Mouse (Mus musculus) forebrain, embryonic 11.5 days (tissue): ENCODE measurements at regions not wholly inside any gene's neighbourhood (a gene's known extent, or its start where the extent isn't known, plus 50 kb on each side); places are given as distances from the start of the nearest gene placed in this dataset.

Source experiments
- ATAC-seq: fragments of 200-750 bp; cut with Nextera tagmentation; replicated peaks from 2 replicates; pipeline ENCODE4 v1.8.0; 2017; ENCODE audit warnings: moderate TSS enrichment; ENCODE audit not compliant: low FRiP score
- DNase-seq: peaks from one replicate; pipeline ENCODE4 v3.0.0-alpha.2; 2017; ENCODE audit warnings: low spot score
- H3K27ac ChIP-seq: fragments of 300-500 bp; sonication (generic); 2 replicates; pipeline ENCODE4 v1.5.1; 2014; ENCODE audit warnings: low read depth, low read length
- H3K27me3 ChIP-seq: fragments of 300-500 bp; sonication (generic); 2 replicates; pipeline ENCODE4 v1.6.1; 2014; ENCODE audit warnings: mild to moderate bottlenecking, low read length, mixed read lengths; ENCODE audit not compliant: control insufficient read depth, insufficient read depth
- H3K36me3 ChIP-seq: fragments of 300-500 bp; sonication (generic); 2 replicates; pipeline ENCODE4 v1.6.1; 2014; ENCODE audit warnings: mild to moderate bottlenecking, low read length, moderate library complexity, mixed read lengths; ENCODE audit not compliant: control insufficient read depth, insufficient read depth
- H3K4me1 ChIP-seq: fragments of 300-500 bp; sonication (generic); replicated peaks from 2 replicates; pipeline ENCODE4 v1.6.1; 2014; ENCODE audit warnings: low read length, mixed read lengths; ENCODE audit not compliant: control insufficient read depth, insufficient read depth
- H3K4me2 ChIP-seq: fragments of 300-500 bp; sonication (generic); 2 replicates; pipeline ENCODE4 v1.6.1; 2014; ENCODE audit warnings: low read depth, mild to moderate bottlenecking, low read length, moderate library complexity, mixed read lengths; ENCODE audit not compliant: severe bottlenecking
- H3K4me3 ChIP-seq: fragments of 300-500 bp; sonication (generic); 2 replicates; pipeline ENCODE4 v1.5.1; 2014; ENCODE audit warnings: low read depth, low read length
- H3K9ac ChIP-seq: fragments of 300-500 bp; sonication (generic); 2 replicates; pipeline ENCODE4 v1.6.1; 2014; ENCODE audit warnings: low read length
- H3K9me3 ChIP-seq: fragments of 300-500 bp; sonication (generic); 2 replicates; pipeline ENCODE4 v1.6.1; 2016; ENCODE audit warnings: low read length, mixed read lengths; ENCODE audit not compliant: control insufficient read depth
- WGBS: fragments of 180-500 bp; shearing (Covaris S2); extraction: QIAGEN DNeasy Blood & Tissue Kit; methylation state at CpG from one replicate; pipeline ENCODE4 v1.1.7; 2014; 5-methylcytosine and 5-hydroxymethylcytosine counted together

DNA sequence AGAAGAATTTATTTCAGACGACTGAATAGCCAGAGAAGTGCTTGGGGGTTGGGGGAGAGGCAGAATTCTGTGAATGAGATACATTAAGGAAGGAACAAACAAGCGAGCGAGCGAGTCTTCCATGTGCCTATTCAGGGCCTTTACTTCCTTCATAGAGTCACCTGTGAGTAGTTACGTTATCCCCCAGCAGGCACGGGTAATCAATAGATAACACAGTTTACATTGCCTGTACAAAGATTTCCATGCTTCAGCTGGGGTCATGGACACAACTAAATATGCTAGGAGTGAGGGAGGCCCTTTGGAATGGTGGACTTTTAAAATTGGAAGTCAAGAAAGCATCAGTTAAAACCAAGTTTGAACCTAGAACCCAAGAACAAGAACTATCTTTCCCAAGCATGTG lies 275.2 kb downstream of the Prr30 start:
- no peak for DNase-seq
- Histone ChIP-seq H3K9me3 (no peaks in the 10 kb centered on the region), H3K27me3 (no peaks in the 10 kb centered on the region), H3K4me1 (no peaks in the 10 kb centered on the region), H3K4me3 (no peak overlapping the region), H3K27ac (no peak overlapping the region), H3K9ac (no peak overlapping the region), H3K36me3 (no peaks in the 10 kb centered on the region), H3K4me2 (no peak overlapping the region)
- 90% methylated on average over 6 of the region's 6 CpGs for WGBS
- no peak for ATAC-seq

DNA sequence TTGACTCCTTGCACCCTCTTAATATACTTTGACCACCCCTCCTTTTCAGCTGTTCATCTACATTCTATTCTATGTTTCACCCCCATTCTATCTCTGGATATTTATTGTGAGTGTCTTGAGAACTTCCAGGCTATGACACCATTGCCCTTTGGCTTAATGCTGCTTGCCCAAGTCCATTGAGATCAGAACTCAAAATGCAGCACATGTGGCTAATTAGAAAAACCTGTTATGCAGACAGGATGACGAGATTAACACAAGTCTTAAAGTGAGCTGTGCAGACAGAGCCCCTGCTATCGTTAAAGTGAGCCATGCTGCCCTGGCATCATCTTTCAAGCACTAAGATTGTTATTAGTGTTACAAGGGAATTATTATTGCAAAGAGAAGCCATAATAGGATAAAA lies 299.9 kb downstream of the Prr30 start:
- Histone ChIP-seq H3K4me1 (no peaks in the 10 kb centered on the region), H3K4me3 (no peak overlapping the region), H3K4me2 (no peak overlapping the region), H3K27me3 (no peaks in the 10 kb centered on the region), H3K27ac (no peak overlapping the region), H3K9me3 (no peaks in the 10 kb centered on the region), H3K36me3 (no peaks in the 10 kb centered on the region), H3K9ac (no peak overlapping the region)
- 33% methylated on average over 2 of the region's 2 CpGs for WGBS
- DNase-seq (no peak), ATAC-seq (no peak)

DNA sequence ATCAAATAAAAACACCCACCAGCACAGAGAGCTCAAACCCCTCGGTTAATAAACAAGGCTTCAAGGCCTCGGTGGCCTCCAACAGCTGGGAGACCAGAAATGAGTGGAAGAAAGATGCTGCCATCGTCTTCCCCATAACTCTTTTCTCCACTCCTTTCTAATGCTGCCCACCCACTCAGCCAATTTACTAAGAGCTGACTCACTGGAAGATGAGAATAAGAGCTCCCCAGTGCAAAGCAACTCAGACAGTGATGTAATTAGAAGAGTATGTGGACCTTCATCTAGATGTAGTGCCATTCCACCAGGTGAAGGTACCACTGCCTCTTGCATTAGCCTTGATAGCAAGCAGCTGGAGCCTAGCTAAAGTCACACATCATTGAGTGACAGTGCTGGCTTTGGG lies 301.1 kb downstream of the Prr30 start:
- Histone ChIP-seq H3K9me3 (no peaks in the 10 kb centered on the region), H3K4me1 (no peaks in the 10 kb centered on the region), H3K4me2 (no peak overlapping the region), H3K27ac (no peak overlapping the region), H3K36me3 (no peaks in the 10 kb centered on the region), H3K27me3 (no peaks in the 10 kb centered on the region), H3K9ac (no peak overlapping the region), H3K4me3 (no peak overlapping the region)
- WGBS, result 81% methylated on average over 3 of the region's 3 CpGs
- ATAC-seq (no peak), DNase-seq (no peak)

DNA sequence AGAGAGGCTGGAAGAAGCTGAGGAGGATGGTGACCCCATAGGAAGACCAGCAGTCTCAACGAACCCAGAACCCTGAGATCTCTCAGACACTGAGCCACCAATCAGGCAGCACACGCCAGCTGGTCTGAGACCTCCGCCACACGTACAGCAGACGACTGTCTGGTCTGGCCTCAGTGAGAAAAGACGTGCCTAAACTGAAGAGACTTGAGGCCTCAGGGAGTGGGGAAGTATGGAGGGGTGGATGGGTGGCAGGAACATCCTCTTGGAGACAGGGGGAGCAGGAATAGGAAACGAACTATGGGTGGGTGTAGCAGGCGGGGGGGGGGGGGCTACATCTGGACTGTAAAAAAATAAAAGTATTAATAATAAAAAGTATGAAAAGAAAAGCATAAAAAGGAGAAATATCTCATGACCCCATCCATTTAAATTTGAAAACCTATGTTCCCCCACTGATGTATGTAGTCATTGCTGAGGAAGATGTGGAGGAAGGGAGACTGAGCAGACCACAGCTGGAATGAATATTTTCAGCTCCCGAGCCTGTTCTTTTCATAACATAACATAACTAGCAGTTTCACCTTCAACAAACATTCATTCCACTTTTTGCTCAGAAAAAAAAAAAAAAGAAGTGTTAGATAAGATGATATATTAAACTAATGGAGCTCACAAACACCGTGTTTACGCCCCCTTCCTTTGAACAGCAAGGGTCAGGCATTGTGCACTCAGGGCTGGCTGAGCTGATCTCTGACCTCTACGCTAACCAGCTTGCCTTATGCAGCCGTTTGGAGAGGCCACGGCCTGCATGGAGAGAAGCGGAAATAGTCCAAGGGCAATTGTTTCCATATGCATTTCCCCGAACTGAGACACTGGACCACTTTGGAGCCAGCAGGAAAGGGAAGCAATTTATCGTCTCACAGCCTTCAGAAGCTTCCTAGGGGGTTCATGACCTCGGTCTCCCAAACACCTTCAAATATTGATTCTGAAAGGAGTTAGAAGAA lies 310.7 kb downstream of the Prr30 start:
- no peaks in the 10 kb centered on the region for H3K36me3 ChIP-seq
- H3K4me2 ChIP-seq, result no peak overlapping the region
- H3K9ac ChIP-seq, result no peak overlapping the region
- H3K27ac ChIP-seq, result no peak overlapping the region
- no peaks in the 10 kb centered on the region for H3K9me3 ChIP-seq
- DNase-seq, result peak; percentile 51
- no peaks in the 10 kb centered on the region for H3K27me3 ChIP-seq
- WGBS, result 54% methylated on average over 18 of the region's 18 CpGs
- H3K4me3 ChIP-seq, result no peak overlapping the region
- ATAC-seq, result no peak
- H3K4me1 ChIP-seq, result no peaks in the 10 kb centered on the region

DNA sequence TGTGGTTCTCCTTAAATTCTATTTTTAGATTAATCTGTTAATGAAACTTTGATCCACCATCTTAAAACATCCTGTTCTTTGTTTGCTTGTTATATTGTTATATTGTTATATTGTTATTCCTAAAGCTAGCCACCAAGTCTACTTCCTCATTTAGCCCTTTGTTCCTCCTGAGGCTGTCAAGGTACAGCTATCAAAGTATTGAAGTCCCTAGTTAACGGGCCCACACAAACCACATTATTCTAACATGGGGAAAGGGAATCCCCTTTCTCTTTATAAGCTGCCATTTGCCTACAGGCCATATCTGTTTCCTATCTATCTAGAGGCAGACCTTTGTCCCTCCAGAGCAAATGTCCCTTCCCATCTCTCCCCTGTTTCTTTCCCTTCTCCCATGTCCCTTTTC lies 317.0 kb downstream of the Prr30 start:
- Histone ChIP-seq H3K27me3 (no peaks in the 10 kb centered on the region), H3K9ac (no peak overlapping the region)
- 70% methylated on average over 1 of the region's 1 CpGs for WGBS

DNA sequence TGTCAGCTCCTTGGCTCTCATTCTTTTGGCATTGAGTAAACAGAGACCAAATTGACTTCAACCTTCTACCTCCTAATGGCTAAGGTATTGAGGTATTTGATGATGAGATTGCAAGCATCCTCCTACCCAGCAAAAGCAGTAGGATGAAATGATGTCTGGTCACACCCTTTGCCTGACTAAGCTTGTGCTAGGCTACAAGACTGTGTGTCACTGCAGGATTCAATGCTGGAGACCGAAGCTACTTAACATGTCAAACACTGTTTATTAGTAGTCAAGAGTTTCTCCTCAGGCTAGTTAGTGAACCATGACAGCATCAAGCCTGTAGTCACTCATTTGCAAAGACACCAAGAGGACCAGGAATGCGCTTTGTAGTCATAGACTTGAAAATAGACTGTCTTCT lies 320.0 kb downstream of the Prr30 start:
- no peak overlapping the region for H3K4me3 ChIP-seq
- 82% methylated on average over 2 of the region's 2 CpGs for WGBS
- DNase-seq (no peak), ATAC-seq (no peak)
- no peaks in the 10 kb centered on the region for H3K9me3 ChIP-seq
- H3K9ac ChIP-seq, result no peak overlapping the region
- H3K27ac ChIP-seq, result no peak overlapping the region
- H3K4me2 ChIP-seq, result no peak overlapping the region
- H3K4me1 ChIP-seq, result no peaks in the 10 kb centered on the region
- H3K27me3 ChIP-seq, result no peaks in the 10 kb centered on the region
- no peaks in the 10 kb centered on the region for H3K36me3 ChIP-seq

More for the DNA sequence above, 317.0 kb downstream of the Prr30 start:
- no peak for DNase-seq
- Histone ChIP-seq H3K4me1 (no peaks in the 10 kb centered on the region), H3K4me3 (no peak overlapping the region), H3K9me3 (no peaks in the 10 kb centered on the region), H3K36me3 (no peaks in the 10 kb centered on the region), H3K27ac (no peak overlapping the region), H3K4me2 (no peak overlapping the region)
- no peak for ATAC-seq

DNA sequence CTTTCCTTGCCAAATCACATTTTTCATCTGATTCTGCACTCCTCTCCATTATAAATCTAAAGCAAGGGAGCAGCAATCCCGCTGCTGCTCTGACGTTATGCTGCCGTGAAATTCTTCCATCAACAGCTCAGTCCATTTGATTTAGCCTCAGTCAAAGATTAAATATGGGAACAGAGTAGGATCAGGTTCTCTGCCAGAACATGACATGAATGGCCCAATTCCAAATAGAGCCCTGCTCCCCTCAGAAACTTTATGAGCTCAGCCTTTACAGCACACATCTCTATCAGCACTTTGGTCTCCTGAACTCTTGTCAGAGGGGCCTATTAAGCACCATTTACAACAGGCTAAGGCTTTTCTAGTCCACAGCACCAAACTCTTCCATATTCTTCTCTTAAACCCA lies 332.3 kb downstream of the Prr30 start:
- H3K36me3 ChIP-seq, result no peaks in the 10 kb centered on the region
- ATAC-seq (no peak), DNase-seq (no peak)
- H3K4me1 ChIP-seq, result no peaks in the 10 kb centered on the region
- H3K27me3 ChIP-seq, result no peaks in the 10 kb centered on the region
- H3K4me2 ChIP-seq, result no peak overlapping the region
- no peak overlapping the region for H3K9ac ChIP-seq
- WGBS, result 86% methylated on average over 3 of the region's 3 CpGs
- no peak overlapping the region for H3K27ac ChIP-seq
- no peaks in the 10 kb centered on the region for H3K9me3 ChIP-seq
- H3K4me3 ChIP-seq, result no peak overlapping the region

DNA sequence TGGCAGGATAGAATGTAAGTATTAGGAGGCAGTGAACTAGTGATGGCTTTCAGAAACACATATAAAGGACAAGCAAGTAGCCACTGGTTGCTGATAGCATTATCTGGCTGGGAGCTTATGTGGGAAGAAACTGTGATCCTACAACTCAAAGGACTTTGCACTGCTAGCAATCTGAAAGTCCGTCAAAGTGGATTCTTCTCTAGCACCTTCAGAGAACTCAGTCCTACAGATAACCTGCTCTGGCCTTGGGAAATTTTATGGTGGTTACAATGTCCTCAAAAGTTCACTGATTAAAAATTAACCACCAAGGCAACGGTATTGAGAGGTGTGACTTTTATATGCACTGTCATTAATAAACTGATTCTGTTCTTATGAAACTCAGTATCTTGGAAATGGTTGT lies 335.3 kb downstream of the Prr30 start:
- H3K4me3 ChIP-seq, result no peak overlapping the region
- WGBS, result 83% methylated on average over 2 of the region's 2 CpGs

DNA sequence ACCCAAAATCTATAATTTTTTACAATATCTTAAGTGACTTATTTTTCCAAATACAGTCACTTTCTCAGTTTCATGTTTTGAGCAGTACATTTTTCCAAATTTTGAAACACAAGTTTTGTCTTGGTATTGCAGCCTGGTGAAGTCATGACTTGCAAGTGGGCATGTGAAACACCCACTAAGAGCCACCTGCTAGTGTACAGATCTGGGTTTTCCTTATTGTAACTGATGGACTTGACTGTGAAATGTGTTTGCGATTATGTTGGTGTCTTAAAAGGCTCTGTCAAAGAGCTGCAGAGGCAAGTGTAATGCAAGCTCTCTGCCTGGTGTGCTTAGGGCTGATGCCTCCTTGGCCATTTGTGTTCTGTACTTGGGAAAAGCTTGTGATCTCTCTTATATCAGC lies 336.0 kb downstream of the Prr30 start:
- no peak for DNase-seq
- no peak for ATAC-seq
- Histone ChIP-seq H3K4me2 (no peak overlapping the region), H3K27me3 (no peaks in the 10 kb centered on the region), H3K4me3 (no peak overlapping the region), H3K9ac (no peak overlapping the region), H3K27ac (no peak overlapping the region), H3K9me3 (no peaks in the 10 kb centered on the region), H3K4me1 (no peaks in the 10 kb centered on the region), H3K36me3 (no peaks in the 10 kb centered on the region)
- WGBS, result 93% methylated on average over 1 of the region's 1 CpGs

More for the DNA sequence above, 335.3 kb downstream of the Prr30 start:
- Histone ChIP-seq H3K36me3 (no peaks in the 10 kb centered on the region), H3K27me3 (no peaks in the 10 kb centered on the region), H3K27ac (no peak overlapping the region), H3K9me3 (no peaks in the 10 kb centered on the region), H3K4me2 (no peak overlapping the region), H3K4me1 (no peaks in the 10 kb centered on the region), H3K9ac (no peak overlapping the region)
- ATAC-seq (no peak), DNase-seq (no peak)
